Mouse (Mus musculus): ENCODE measurements around the gene Gm28053. TPM values are rescaled to one million over a fixed set of nuclear protein-coding genes. Genes with fewer than 3 reads are reported as not detected.

The Gm28053 gene
- total and polyA plus RNA-seq, 2 experiments, result not detected

GRCm38 (mm10) chr6:48739780-48740055 lies 21.3 kb downstream of the Gm28053 start:
- Histone ChIP-seq H3K9ac (ENCODE audit: low read depth, low read length) (no peak overlapping the region), H3K79me2 (ENCODE audit: control insufficient read depth, insufficient read depth, low read length) (peaks cover 4% of the 10 kb centered on the region; the same call in 1 of the 2 replicates), H3K36me3 (ENCODE audit: control insufficient read depth, insufficient read depth, low read length) (no peaks in the 10 kb centered on the region), H3K4me3 (ENCODE audit: insufficient read depth, low read depth, low read length) (peak overlapping the region; percentile 22), H3K4me1 (ENCODE audit: control insufficient read depth, insufficient read depth, low read length) (peaks cover 6% of the 10 kb centered on the region), H3K27ac (replicated peaks; ENCODE audit: insufficient read depth, low read depth, low read length) (peak overlapping the region; percentile 52; the same call in 1 of the 2 replicates), H3K27me3 (ENCODE audit: control insufficient read depth, insufficient read depth, low read length) (no peaks in the 10 kb centered on the region)
- WGBS, result 83% methylated on average over 3 of the region's 3 CpGs
- no peak for DNase-seq (ENCODE audit: extremely low read depth, low read depth, low spot score)
- no peak for TF ChIP-seq POLR2A (IDR thresholded peaks at IDR 0.05; ENCODE audit: extremely low read depth, insufficient read depth, low read length)
- TF ChIP-seq CTCF (IDR thresholded peaks at IDR 0.05; ENCODE audit: low read depth, low read length), result no peak

GRCm38 (mm10) chr6:48740501-48741169 lies 22.2 kb downstream of the Gm28053 start:
- peak overlapping the region; percentile 46; the same call in 1 of the 2 replicates for H3K9ac ChIP-seq (ENCODE audit: low read depth, low read length)
- peaks cover 6% of the 10 kb centered on the region for H3K4me1 ChIP-seq (ENCODE audit: control insufficient read depth, insufficient read depth, low read length)
- no peak overlapping the region for H3K4me3 ChIP-seq (ENCODE audit: insufficient read depth, low read depth, low read length)
- DNase-seq (ENCODE audit: extremely low read depth, low read depth, low spot score), result no peak
- H3K27me3 ChIP-seq (ENCODE audit: control insufficient read depth, insufficient read depth, low read length), result no peaks in the 10 kb centered on the region
- no peaks in the 10 kb centered on the region for H3K36me3 ChIP-seq (ENCODE audit: control insufficient read depth, insufficient read depth, low read length)
- 70% methylated on average over 3 of the region's 3 CpGs for WGBS
- peak overlapping the region; percentile 60 for H3K27ac ChIP-seq (replicated peaks; ENCODE audit: insufficient read depth, low read depth, low read length)
- peaks cover 4% of the 10 kb centered on the region; the same call in 1 of the 2 replicates for H3K79me2 ChIP-seq (ENCODE audit: control insufficient read depth, insufficient read depth, low read length)
- TF ChIP-seq CTCF (IDR thresholded peaks at IDR 0.05; ENCODE audit: low read depth, low read length), result no peak
- TF ChIP-seq POLR2A (IDR thresholded peaks at IDR 0.05; ENCODE audit: extremely low read depth, insufficient read depth, low read length), result no peak

GRCm38 (mm10) chr6:48741273-48741672 lies 22.9 kb downstream of the Gm28053 start:
- WGBS, result 31% methylated on average over 3 of the region's 3 CpGs
- TF ChIP-seq CTCF (IDR thresholded peaks at IDR 0.05; ENCODE audit: low read depth, low read length) (no peak), POLR2A (IDR thresholded peaks at IDR 0.05; ENCODE audit: extremely low read depth, insufficient read depth, low read length) (no peak)
- Histone ChIP-seq H3K4me1 (ENCODE audit: control insufficient read depth, insufficient read depth, low read length) (peaks cover 6% of the 10 kb centered on the region), H3K79me2 (ENCODE audit: control insufficient read depth, insufficient read depth, low read length) (peaks cover 4% of the 10 kb centered on the region; the same call in 1 of the 2 replicates), H3K27ac (replicated peaks; ENCODE audit: insufficient read depth, low read depth, low read length) (peak overlapping the region; percentile 43; the same call in 1 of the 2 replicates), H3K36me3 (ENCODE audit: control insufficient read depth, insufficient read depth, low read length) (no peaks in the 10 kb centered on the region), H3K9ac (ENCODE audit: low read depth, low read length) (no peak overlapping the region), H3K4me3 (ENCODE audit: insufficient read depth, low read depth, low read length) (no peak overlapping the region), H3K27me3 (ENCODE audit: control insufficient read depth, insufficient read depth, low read length) (no peaks in the 10 kb centered on the region)
- no peak for DNase-seq (ENCODE audit: extremely low read depth, low read depth, low spot score)

GRCm38 (mm10) chr6:48741711-48742206 lies 23.4 kb downstream of the Gm28053 start:
- H3K9ac ChIP-seq (ENCODE audit: low read depth, low read length), result peak overlapping the region; percentile 13; the same call in 1 of the 2 replicates

GRCm38 (mm10) chr6:48742422-48743351 lies 24.3 kb downstream of the Gm28053 start:
- TF ChIP-seq POLR2A (IDR thresholded peaks at IDR 0.05; ENCODE audit: extremely low read depth, insufficient read depth, low read length), result peak; percentile 72; the same call in 1 of the 2 replicates
- TF ChIP-seq CTCF (IDR thresholded peaks at IDR 0.05; ENCODE audit: low read depth, low read length), result peak; percentile 45
- Histone ChIP-seq H3K4me3 (ENCODE audit: insufficient read depth, low read depth, low read length) (peak overlapping the region; percentile 79), H3K9ac (ENCODE audit: low read depth, low read length) (peak overlapping the region; percentile 75)

More at GRCm38 (mm10) chr6:48741711-48742206, 23.4 kb downstream of the Gm28053 start:
- no peaks in the 10 kb centered on the region for H3K27me3 ChIP-seq (ENCODE audit: control insufficient read depth, insufficient read depth, low read length)
- H3K36me3 ChIP-seq (ENCODE audit: control insufficient read depth, insufficient read depth, low read length), result no peaks in the 10 kb centered on the region
- no peak overlapping the region; the same call in 1 of the 2 replicates for H3K4me3 ChIP-seq (ENCODE audit: insufficient read depth, low read depth, low read length)
- DNase-seq (ENCODE audit: extremely low read depth, low read depth, low spot score), result peak; percentile 91
- peak overlapping the region; percentile 77 for H3K27ac ChIP-seq (replicated peaks; ENCODE audit: insufficient read depth, low read depth, low read length)
- WGBS, result 8% methylated on average over 9 of the region's 9 CpGs
- peaks cover 4% of the 10 kb centered on the region; the same call in 1 of the 2 replicates for H3K79me2 ChIP-seq (ENCODE audit: control insufficient read depth, insufficient read depth, low read length)
- H3K4me1 ChIP-seq (ENCODE audit: control insufficient read depth, insufficient read depth, low read length), result peaks cover 6% of the 10 kb centered on the region
- TF ChIP-seq POLR2A (IDR thresholded peaks at IDR 0.05; ENCODE audit: extremely low read depth, insufficient read depth, low read length) (no peak), CTCF (IDR thresholded peaks at IDR 0.05; ENCODE audit: low read depth, low read length) (no peak)

More at GRCm38 (mm10) chr6:48742422-48743351, 24.3 kb downstream of the Gm28053 start:
- WGBS, result 6% methylated on average over 52 of the region's 52 CpGs
- Histone ChIP-seq H3K79me2 (ENCODE audit: control insufficient read depth, insufficient read depth, low read length) (peaks cover 4% of the 10 kb centered on the region; the same call in 1 of the 2 replicates), H3K4me1 (ENCODE audit: control insufficient read depth, insufficient read depth, low read length) (peaks cover 6% of the 10 kb centered on the region), H3K27ac (replicated peaks; ENCODE audit: insufficient read depth, low read depth, low read length) (peak overlapping the region; percentile 78), H3K27me3 (ENCODE audit: control insufficient read depth, insufficient read depth, low read length) (no peaks in the 10 kb centered on the region), H3K36me3 (ENCODE audit: control insufficient read depth, insufficient read depth, low read length) (no peaks in the 10 kb centered on the region)
- peak; percentile 88 for DNase-seq (ENCODE audit: extremely low read depth, low read depth, low spot score)
